Mouse (Mus musculus) limb, embryonic 14.5 days (tissue): ENCODE results near the gene Sh2b2. TPM values are rescaled to one million over a fixed set of nuclear protein-coding genes. Genes with fewer than 3 reads are reported as not detected.

Experiments used
- ATAC-seq: fragments of 200-750 bp; cut with Nextera tagmentation; 2 replicates; pipeline ENCODE4 v1.8.0; 2017; ENCODE audit warnings: low read depth, moderate number of reproducible peaks, moderate TSS enrichment; ENCODE audit not compliant: low FRiP score
- DNase-seq: peaks from one replicate; pipeline ENCODE4 v3.0.0-alpha.2; 2015; ENCODE audit warnings: low spot score
- H3K27ac ChIP-seq: fragments of 300-500 bp; sonication (generic); replicated peaks from 2 replicates; pipeline ENCODE4 v1.5.1; 2014; ENCODE audit warnings: low read depth, mild to moderate bottlenecking, low read length, moderate library complexity, mixed read lengths
- H3K27me3 ChIP-seq: fragments of 300-500 bp; sonication (generic); 2 replicates; pipeline ENCODE4 v1.6.1; 2014; ENCODE audit warnings: low read length, mixed read lengths; ENCODE audit not compliant: control insufficient read depth, insufficient read depth
- H3K36me3 ChIP-seq: fragments of 300-500 bp; sonication (generic); 2 replicates; pipeline ENCODE4 v1.6.1; 2014; ENCODE audit warnings: mild to moderate bottlenecking, low read length, moderate library complexity, mixed read lengths; ENCODE audit not compliant: control insufficient read depth, insufficient read depth
- H3K4me1 ChIP-seq: fragments of 300-500 bp; sonication (generic); 2 replicates; pipeline ENCODE4 v1.6.1; 2014; ENCODE audit warnings: antibody characterized with exemption, low read length, mixed read lengths; ENCODE audit not compliant: control insufficient read depth, insufficient read depth
- H3K4me2 ChIP-seq: fragments of 300-500 bp; sonication (generic); replicated peaks from 2 replicates; pipeline ENCODE4 v1.6.1; 2014; ENCODE audit warnings: low read depth, mild to moderate bottlenecking, low read length, moderate library complexity; ENCODE audit not compliant: severe bottlenecking
- H3K4me3 ChIP-seq: fragments of 300-500 bp; sonication (generic); replicated peaks from 2 replicates; pipeline ENCODE4 v1.5.1; 2014; ENCODE audit warnings: low read length
- H3K9ac ChIP-seq: fragments of 300-500 bp; sonication (generic); 2 replicates; pipeline ENCODE4 v1.6.1; 2014; ENCODE audit warnings: mild to moderate bottlenecking, low read depth, low read length, moderate library complexity; ENCODE audit not compliant: severe bottlenecking
- H3K9me3 ChIP-seq: fragments of 300-500 bp; sonication (generic); 2 replicates; pipeline ENCODE4 v1.6.1; 2016; ENCODE audit warnings: low read length; ENCODE audit not compliant: control insufficient read depth
- POLR2A ChIP-seq: fragments of 200-500 bp; IDR thresholded peaks from 2 replicates; pipeline ENCODE4 v1.8.0; 2012; ENCODE audit warnings: inconsistent platforms, mild to moderate bottlenecking, moderate library complexity, borderline replicate concordance; ENCODE audit not compliant: insufficient read depth, insufficient read length; ENCODE audit errors: extremely low read depth
- WGBS: fragments of 180-500 bp; shearing (Covaris S2); extraction: QIAGEN DNeasy Blood & Tissue Kit; methylation state at CpG from one replicate; pipeline ENCODE4 v1.1.7; 2014; 5-methylcytosine and 5-hydroxymethylcytosine counted together
- polyA plus RNA-seq, 2 experiments: library from polyadenylated mRNA; depleted of rRNA in 1 of 2; stranded (reverse) in 1 of 2; unstranded in 1 of 2; fragments of >200 nt; fragmentation: Nextera tagmentation in 1 of 2; extraction: Ambion mirVana in 1 of 2; gene quantifications; 2 replicates each; pipeline versions ENCODE4 v1.2.1 to v1.2.3; 2012 to 2014

Sh2b2 gene
- polyA plus RNA-seq (2012; rRNA removed) (14.6 and 19.7 TPM in 2 replicates), polyA plus RNA-seq (2014; fragmentation: Nextera tagmentation; extraction: Ambion mirVana) (6.3 and 9.0 TPM in 2 replicates)

GRCm38 (mm10) chr5:136246452-136246838 lies at the start of gene Sh2b2:
Gene Sh2b2 (minus strand): TSS chr5:136246556.
- Histone ChIP-seq H3K9me3 (no peaks in the 10 kb centered on the region), H3K36me3 (peaks cover 4% of the 10 kb centered on the region; the same call in 1 of the 2 replicates), H3K9ac (peak within 1 kb of the TSS; percentile 70; the same call in 1 of the 2 replicates), H3K4me2 (peak within 1 kb of the TSS; percentile 95), H3K27me3 (no peaks in the 10 kb centered on the region), H3K4me1 (peaks cover 17% of the 10 kb centered on the region), H3K4me3 (peak within 1 kb of the TSS; percentile 76), H3K27ac (no peak within 1 kb of the TSS)
- no peak for TF ChIP-seq POLR2A
- ATAC-seq = no peak
- 89% methylated on average over 2 of the region's 2 CpGs for WGBS
- DNase-seq = no peak

DNA sequence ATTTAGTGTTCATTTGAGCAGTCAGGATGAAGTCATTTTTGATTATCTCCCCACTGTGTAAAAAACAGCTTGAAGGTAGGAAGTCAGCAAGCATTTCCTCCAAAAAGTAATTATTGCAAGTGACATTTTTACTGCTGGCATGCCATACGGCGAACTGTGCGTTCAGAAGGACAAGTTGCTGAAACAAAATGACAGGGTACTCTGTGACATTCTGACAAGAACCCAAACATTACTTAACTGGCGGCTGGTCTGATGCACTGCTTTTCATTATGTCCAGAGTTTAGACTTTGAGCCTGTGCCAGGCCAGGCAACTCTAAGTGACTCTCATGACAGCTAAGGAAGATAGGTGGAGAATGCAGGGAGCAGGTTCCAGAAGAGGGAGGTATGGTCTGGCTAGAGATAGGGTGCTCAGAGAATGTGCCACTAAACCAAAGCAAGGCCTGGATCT lies 46.6 kb upstream of the Sh2b2 start:
- ATAC-seq = no peak
- Histone ChIP-seq H3K4me2 (no peak overlapping the region), H3K9ac (no peak overlapping the region), H3K27ac (no peak overlapping the region), H3K4me3 (no peak overlapping the region), H3K4me1 (no peaks in the 10 kb centered on the region), H3K36me3 (peaks cover 46% of the 10 kb centered on the region), H3K9me3 (no peaks in the 10 kb centered on the region), H3K27me3 (no peaks in the 10 kb centered on the region)
- TF ChIP-seq POLR2A = no peak
- 61% methylated on average over 4 of the region's 4 CpGs for WGBS
- no peak for DNase-seq

GRCm38 (mm10) chr5:136292361-136292760 lies 46.0 kb upstream of the Sh2b2 start:
- Histone ChIP-seq H3K4me3 (no peak overlapping the region), H3K27me3 (no peaks in the 10 kb centered on the region), H3K27ac (no peak overlapping the region), H3K9ac (no peak overlapping the region), H3K9me3 (no peaks in the 10 kb centered on the region), H3K36me3 (peaks cover 49% of the 10 kb centered on the region), H3K4me2 (no peak overlapping the region), H3K4me1 (no peaks in the 10 kb centered on the region)
- no peak for ATAC-seq
- TF ChIP-seq POLR2A = no peak
- WGBS = 83% methylated on average over 2 of the region's 2 CpGs
- DNase-seq = no peak

- ATAC-seq = no peak
- peaks cover 47% of the 10 kb centered on the region for H3K36me3 ChIP-seq
- TF ChIP-seq POLR2A = no peak
- no peak overlapping the region for H3K9ac ChIP-seq
- H3K4me1 ChIP-seq = no peaks in the 10 kb centered on the region
- H3K4me2 ChIP-seq = no peak overlapping the region
- 96% methylated on average over 2 of the region's 2 CpGs for WGBS
- H3K27ac ChIP-seq = no peak overlapping the region
- no peak for DNase-seq
- no peaks in the 10 kb centered on the region for H3K27me3 ChIP-seq
- no peak overlapping the region for H3K4me3 ChIP-seq
- no peaks in the 10 kb centered on the region for H3K9me3 ChIP-seq
Measured at GRCm38 (mm10) chr5:136291562-136291961, 45.2 kb upstream of the Sh2b2 start.

DNA sequence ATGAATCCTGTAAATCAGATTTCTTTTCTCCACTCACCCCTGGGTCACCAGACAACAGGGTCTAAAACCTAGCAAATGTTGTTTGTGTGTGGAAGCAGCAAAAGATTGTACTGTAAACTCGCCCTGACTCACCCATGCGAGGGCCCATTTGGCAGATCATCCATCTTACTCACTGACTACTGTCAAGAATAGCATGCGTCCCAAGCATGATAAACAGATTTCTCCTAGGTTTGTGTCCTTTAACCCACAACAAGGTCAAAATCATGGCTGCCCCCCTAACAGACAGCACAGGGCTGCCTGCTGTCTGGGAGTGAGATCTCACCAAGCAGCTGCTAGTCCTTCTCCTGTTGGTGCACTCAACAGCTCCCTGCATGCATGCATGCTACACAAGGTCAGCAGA lies 43.4 kb upstream of the Sh2b2 start:
- Histone ChIP-seq H3K9me3 (no peaks in the 10 kb centered on the region), H3K27me3 (no peaks in the 10 kb centered on the region), H3K4me1 (no peaks in the 10 kb centered on the region), H3K4me3 (no peak overlapping the region), H3K36me3 (peaks cover 51% of the 10 kb centered on the region), H3K27ac (no peak overlapping the region), H3K9ac (no peak overlapping the region), H3K4me2 (no peak overlapping the region)
- no peak for DNase-seq
- 90% methylated on average over 3 of the region's 3 CpGs for WGBS
- 0 out of 2 replicates have a peak, but pooled peaks have one; percentile 30 for ATAC-seq
- no peak for TF ChIP-seq POLR2A
